Mouse (Mus musculus) left cerebral cortex, postnatal 36 days (tissue): ENCODE measurements at regions not wholly inside any gene's neighbourhood (a gene's known extent, or its start where the extent isn't known, plus 50 kb on each side); places are given as distances from the start of the nearest gene placed in this dataset.

Experiments
- DNase-seq, 2 experiments: peaks; one replicate each; pipeline ENCODE4 v3.0.0; 2021 to 2022; ENCODE audit warnings: low spot score in 2 of 2, mixed read lengths in 1 of 2
- intact Hi-C: fragments of 180-260 bp; cut with DNase I; formaldehyde crosslinking; loops from one replicate; pipeline ENCODE4 v1.15.1; 2025

DNA sequence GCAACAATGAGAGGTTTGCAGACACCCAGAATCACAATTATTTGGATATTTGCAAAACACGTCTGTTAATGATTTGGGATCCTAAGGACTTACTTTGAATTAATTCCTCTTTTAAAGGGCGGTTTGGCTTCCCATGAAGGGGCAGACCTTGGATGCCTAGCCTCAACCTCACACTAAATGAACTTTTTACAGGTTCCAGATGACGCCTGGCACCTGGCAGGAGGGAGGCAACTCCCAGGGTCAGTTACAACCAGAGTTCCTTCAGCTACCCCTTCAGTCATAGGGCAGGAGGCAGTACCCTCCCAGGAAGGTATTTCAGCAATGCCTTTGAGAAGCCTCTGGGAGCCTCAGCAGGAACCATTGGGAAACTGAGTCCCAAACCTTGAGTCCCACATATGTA is 57.9 kb upstream of the Stx18 start:
- DNase-seq: no peak
- intact Hi-C loops: no loop called here

DNA sequence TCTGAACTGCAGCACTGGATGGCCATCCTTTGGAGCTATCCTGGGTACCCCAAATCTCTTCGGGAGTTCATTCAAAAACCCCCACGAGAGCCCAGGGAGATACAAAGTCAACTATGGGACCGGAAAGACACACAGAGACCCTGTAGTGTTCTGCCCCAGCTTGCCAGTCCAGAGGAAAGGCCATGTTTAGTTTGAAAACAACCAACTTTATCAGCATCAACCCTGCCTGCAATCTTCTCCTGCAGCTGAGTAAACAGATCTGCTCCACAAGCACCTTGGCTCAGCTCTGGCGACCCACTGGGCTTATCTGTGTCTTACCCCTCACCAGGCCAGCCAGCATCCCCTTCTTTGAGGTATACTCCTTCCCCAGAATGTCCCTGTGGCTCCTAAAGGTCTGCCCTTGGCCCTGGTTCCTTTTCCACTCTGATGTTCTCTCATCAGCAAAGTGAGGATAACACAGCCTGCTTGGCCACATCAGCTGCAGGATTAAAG is 61.6 kb upstream of the Stx18 start:
- intact Hi-C loops: no loop called here
- no peak for DNase-seq

DNA sequence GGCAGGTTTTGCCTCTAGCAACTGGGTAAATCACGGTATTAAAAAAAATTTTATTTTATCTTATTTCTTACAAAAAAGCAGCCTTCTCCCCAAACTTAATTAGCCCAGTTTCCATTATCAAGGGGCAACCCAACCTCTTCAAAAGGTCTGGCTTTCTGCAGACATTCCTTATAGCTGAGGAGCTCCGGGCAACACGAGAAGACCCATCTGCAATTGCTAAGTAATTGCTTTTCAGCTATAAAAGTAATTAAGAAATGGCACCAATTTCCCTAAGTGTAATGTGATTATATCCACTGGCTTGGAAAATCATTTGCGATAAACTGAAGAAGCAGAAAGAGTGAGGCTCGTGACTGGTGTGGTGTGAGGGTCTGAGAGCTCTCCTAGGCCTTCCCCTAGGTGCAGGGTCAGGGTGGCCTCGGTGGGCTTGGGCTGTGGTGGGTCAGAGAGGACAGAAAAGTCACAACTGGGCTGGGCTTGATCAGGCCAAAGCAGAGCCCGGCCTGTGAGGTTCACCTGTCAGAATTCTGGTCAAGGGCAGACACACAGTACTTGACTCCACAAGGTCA is 65.5 kb upstream of the Stx18 start:
- intact Hi-C loops: no loop called here
- no peak for DNase-seq

DNA sequence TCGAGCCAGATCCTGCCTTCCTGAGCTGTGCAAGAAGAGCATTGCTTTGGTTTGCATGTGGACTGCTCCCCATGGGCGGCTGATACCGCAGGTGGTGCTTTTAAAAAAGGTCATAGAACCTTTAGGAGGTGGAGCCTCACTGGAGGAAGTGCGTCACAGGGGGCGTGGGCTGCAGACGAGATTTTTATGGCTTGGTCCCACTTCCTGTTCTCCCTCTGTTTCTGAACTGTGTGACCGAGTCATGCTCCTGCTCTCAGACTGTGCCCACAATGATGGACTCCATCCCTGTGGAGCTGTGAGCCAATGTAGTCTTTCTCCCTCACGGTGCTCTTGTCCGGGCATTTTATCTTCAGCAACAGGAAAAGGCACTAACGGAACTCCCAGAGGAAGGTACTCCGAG is 66.8 kb upstream of the Stx18 start:
- DNase-seq: no peak
- intact Hi-C loops: no loop called here

DNA sequence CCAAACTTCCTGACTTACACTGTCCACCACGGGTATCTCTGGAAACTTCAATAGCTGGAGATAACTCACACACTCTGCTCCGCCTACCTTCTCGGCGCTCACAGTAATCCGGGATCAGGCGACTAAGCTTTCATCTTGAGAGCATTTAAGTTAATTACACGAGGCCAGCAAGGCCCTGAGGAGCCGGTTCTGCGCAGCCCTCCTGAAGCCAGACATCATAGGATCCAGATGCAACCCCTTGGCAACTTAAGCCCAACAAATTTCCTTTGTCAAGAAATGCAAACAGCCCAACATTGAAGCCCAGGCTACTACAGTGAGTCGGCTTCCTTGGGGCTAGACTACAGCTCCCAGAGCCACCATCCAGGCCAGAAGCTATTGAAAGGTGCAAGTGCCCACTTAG is 69.9 kb upstream of the Stx18 start:
- intact Hi-C loops: loop anchor here (10.0 kb wide), 1 partner anchor 116 kb away; no protein-coding TSS in a partner anchor
- no peak for DNase-seq

DNA sequence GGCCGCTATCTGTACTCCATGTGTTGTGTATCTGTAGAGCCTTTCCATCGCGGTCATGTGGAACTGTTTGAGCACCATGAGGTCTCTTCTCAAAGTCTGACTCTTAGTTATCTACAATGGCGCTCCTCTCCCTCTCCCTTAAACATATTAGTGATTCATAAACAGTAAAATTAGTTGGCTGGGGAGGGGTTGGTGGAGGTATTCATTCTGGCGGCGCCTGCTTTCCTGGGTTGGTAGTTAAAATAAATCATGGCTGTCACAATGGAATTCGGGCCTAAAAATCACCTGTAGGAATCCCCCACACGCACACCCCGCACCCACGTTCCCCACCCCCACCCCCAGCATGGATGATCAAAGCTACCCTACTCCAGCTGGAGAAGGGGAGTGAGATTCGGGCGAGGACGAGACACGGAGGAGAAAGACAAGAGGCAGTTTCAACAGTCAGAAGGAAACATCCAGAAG is 70.6 kb upstream of the Stx18 start:
- no peak for DNase-seq
- intact Hi-C loops: loop anchor here (10.0 kb wide), 1 partner anchor 117 kb away; no protein-coding TSS in a partner anchor

DNA sequence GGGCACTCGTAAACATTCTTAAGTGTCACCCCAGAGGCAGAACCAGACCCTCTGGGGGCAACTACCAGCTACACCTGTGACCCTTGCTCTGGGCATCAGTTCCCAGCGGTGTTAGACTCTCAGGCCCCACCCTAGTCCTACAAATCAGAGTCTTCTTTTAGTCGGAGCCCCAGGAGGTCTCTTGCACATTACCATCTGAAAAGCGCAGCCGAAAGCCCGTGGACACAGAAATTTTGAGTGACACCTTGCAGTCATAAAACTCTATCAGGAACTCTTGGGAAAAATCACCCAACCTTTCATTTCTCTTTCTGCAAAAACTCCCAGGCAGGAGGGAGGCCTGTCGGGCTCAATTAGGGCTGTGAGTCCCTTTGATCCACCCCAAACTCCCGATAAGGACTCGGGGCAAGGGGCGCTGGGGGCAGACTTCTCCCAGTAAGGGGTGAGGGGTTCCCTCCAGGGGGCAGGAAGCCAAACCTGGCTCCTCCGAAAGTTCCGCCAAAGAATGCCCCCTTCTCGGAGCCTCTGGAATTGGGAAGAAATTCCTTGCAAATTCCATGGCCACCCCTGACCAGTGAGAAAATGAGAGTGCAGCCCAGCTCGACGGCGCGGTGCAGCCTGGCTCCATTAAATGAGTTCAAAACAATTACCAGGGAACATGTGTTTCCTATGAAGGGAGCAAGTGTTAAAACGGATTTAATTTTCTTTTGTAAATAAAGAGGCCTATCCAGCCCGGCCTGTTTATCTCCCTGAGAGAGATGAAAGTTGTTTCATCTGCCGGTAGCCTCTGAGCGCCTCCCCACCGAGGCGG is 71.2 kb upstream of the Stx18 start:
- no peak for DNase-seq
- intact Hi-C loops: loop anchor here (10.0 kb wide), 1 partner anchor 117 kb away; no protein-coding TSS in a partner anchor

DNA sequence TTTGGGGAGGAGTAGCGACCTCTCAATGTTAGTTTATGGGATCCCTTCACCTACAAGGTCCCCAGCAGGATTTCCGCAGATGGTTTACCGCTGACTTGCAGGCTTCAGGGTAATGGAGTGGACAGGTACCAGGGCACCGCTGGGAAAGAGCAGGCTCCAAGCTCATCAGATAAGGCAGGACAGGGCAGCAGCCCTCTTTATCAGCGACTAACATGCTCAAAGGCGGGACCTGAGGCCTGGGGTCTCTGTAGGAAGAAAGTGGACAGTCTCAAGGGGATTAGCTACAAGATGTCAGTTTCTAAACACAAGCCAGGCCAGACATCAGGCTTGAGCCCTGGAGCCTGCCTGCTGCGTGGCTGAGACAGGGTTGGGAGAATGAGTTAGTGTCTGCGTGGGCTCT is 74.9 kb upstream of the Stx18 start:
- peak in 1 of 2 experiments; percentile 10 for DNase-seq
- intact Hi-C loops: loop anchor here (10.0 kb wide), 1 partner anchor 121 kb away; no protein-coding TSS in a partner anchor

DNA sequence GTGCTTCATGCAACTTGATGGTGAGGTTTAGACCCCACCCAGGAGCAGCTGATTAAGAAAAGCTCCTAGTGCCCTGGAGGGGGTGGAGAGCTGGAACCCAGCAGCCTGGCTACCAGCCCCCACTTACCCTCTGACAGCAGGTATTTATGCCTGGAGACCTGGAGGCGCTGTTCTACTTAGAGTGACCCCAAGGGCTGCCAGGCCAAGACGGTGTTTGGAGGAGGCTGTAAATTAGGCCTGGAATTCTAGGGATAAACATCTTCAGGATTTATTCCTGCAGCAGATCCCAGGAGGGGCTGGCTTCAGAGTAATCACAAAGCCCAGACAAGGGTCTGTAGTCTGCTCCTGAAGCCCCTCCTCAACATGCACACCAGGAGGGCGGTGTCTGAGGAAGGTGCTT is 76.0 kb upstream of the Stx18 start:
- intact Hi-C loops: loop anchor here (10.0 kb wide), 1 partner anchor 122 kb away; no protein-coding TSS in a partner anchor
- DNase-seq: no peak

DNA sequence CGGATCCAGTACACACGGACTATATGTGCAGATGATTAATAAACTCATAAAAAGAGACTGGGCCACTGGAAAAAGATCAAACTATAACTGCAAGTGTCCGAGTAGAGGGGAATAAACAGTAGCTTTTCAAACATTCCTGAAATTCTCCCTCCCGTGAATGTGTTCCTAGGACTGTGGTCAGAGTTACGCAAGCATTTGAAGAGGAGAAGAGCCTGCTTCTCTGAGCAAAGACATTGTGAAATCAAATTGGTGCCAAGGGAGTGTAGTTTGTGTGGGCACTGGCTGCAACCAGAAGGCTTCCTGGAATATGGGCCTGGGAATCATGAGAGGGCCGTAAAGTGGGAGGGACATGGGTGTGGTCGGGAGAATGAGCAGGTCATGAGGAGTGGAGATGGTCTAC is 78.3 kb upstream of the Stx18 start:
- DNase-seq: no peak

DNA sequence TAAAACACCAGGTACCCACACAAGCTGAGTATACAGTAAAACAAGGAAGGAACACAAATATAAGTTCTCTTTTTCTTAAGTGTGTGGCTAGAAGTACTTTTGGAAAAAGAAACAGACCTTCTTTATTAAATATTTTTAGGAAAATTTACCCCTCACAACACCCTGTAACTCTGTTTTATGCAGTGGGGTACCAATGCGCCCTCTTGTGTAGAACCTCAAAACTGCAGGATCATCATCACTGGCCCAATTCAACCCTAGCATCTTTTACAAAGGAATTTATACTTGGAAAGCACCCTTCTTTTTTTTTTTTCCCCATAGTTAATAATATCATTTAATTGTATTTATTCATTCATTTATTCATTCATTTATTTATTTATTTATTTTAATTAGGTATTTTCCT is 86.4 kb upstream of the Stx18 start:
- intact Hi-C loops: no loop called here
- DNase-seq: no peak

More for the DNA sequence above, 78.3 kb upstream of the Stx18 start:
- intact Hi-C loops: loop anchor here (10.0 kb wide), 1 partner anchor 125 kb away; no protein-coding TSS in a partner anchor

DNA sequence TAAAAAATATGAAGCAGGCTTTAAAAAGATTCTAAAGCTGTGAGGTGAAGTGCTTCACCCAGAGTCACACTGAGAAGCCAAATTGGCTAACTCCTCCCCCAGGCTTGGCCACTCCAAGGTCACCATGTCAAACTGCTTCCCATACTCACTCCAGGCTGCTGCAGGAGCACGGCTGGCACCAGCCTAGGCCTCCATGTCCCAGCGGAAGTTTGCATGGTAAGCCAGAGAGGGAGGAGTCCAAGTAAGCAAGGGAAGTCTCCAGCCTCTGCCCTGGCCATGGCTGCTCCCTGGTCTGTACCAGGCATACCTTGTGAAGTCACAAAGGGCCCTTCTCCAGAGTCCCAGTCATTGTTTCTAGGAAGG is 105.8 kb upstream of the Stx18 start:
- DNase-seq: no peak
- intact Hi-C loops: no loop called here

DNA sequence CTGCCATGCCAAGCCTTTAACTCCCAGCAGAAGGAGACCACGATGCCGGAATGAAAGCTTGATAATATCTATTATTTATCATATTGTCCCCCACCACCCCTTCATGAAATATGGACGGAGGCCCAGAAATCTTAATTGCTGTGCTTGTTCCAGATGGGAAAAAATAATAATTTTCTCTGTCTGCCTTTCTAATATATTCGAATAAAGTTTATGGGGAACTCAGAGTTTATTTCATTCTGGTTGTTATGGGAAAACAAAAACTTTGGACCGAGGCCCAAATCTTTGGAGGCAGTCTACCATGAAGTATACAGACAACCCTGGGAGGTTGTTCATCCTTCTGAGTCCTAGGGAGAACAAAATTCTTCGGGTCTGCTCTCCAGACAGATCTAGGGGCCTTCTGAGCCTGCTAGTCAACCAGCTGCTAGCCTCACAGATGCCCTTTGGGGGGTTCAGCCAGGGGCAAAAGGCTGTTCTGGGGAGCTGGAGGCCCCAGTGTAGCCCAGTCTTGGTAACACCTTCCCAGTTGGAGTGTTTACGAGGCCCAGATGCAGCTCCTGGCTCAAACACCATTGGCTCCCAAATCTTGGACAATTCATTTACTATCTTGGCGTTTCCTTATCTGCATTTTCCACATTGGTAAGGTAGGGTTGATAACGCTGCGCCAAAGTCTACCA is 106.3 kb upstream of the Stx18 start:
- no peak for DNase-seq
- intact Hi-C loops: no loop called here

DNA sequence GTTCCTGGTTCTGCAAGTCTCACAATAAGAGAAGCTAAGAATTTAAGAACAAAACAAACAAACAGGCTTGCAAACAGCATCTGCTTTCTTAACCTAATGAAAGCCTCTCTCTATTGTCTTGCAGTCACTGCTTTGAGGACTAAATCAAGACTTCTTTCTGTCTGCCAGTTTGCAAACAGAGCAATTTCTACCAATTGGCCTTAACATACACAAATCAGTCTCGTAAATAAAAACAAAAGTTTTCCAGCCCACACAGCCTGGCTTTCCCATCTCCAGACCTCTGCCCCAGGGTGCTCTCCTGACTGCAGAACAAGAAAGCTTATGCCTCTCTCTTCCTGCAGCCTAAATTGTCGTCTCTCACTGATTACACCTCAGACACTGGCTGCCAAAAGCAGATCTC is 96.1 kb upstream of the Msx1 start:
- intact Hi-C loops: no loop called here
- DNase-seq: no peak

DNA sequence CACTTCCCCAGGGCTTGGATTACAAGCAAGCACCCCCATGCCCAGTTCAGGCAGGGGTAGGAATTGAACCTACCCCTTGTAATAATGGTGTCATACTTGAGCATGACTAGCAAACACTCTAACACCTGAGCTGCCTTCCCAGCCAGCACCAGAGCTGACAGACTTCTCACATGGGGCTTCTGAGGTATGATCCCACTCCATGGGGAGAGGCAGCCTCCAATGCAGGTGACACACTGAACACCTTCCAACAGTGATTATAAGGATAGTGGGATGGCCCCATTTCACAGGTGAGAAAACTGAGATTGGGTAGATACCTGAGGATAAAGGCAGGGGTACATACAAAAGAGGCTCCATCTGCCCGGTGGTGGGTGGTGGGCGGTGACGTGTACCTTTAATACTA is 94.7 kb upstream of the Msx1 start:
- intact Hi-C loops: no loop called here
- no peak for DNase-seq

DNA sequence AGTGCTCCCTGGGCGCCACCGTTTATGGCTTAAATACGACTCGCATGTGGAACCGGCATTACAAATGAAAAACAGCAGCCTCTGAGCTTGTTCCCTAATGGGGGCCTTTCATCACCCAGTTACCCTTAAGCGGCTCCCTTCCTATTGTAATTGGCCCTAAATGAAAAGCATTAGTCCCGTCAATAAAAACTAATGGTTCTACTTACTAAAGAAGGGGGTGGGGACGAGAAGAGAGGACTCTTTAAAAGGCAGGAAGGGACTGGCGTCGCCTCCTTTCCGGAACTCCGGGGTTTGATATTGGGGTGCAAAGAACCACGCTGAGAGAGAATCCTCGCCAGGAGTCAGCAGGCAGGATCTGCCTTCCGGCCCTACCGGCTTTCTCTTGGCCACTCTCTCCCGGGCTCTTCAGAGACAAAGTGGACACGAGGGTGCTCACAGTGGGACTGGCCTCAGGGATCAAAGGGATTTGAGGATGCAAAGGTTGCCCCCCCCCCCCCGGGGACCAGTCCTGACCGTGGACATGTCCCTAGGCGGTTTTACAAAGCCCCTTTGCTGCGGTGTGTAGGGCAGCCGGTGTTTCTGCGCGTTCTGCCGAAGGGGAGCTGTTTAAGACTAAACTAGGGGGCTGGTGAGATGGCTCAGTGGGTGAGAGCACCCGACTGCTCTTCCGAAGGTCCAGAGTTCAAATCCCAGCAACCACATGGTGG is 93.8 kb upstream of the Msx1 start:
- DNase-seq: no peak
- intact Hi-C loops: no loop called here

DNA sequence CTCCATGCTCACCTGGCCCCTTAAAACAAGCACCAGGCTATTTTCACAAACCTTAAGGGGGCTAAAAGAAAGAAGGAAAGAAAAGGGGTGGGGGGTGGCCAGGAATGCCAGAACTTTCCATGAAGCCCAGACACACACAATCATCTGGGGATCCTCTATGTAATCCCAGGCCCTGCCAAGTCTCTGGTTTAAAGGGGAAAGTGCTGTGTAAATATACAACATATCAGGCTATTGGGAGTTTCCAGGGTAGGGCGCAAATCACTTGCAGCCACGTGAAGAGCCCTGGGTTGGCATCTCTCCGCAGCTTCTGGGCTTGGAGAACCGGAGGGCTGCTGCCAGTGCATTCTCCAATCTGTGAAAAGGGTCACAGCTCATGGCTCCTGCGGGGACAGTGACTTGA is 92.8 kb upstream of the Msx1 start:
- DNase-seq: no peak
- intact Hi-C loops: no loop called here

DNA sequence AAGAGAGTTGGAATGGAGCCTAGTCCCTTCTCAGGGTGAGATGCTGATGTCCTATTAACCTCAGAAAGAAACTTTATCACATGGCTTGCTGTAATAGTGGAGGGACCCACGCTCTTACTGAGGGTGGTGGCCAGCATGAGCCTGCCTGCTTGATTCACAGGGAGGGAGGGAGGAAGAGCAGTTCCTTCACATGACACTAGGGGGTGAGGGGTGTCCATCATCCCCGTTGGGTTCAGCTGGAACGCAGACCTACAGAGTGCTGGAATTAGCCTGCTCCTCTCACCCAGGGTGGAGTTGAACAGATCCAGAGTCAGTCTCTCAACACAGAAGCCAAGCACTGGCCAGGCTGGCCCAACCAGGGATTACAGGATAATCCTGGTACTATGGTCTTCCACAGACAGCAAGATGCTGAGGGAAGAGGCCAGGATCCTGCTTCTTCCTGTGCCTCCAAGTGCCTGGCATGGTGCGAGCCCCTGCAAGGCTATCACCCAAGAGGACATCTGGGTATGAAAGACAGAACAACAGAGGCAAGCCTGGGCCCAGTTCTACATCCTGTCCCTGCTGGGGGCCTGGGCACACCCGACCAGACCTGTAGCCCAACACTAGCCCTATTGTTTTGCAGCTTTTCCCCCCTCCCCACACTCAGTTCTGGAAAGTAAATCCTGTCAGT is 80.4 kb upstream of the Msx1 start:
- DNase-seq: no peak
- intact Hi-C loops: no loop called here

DNA sequence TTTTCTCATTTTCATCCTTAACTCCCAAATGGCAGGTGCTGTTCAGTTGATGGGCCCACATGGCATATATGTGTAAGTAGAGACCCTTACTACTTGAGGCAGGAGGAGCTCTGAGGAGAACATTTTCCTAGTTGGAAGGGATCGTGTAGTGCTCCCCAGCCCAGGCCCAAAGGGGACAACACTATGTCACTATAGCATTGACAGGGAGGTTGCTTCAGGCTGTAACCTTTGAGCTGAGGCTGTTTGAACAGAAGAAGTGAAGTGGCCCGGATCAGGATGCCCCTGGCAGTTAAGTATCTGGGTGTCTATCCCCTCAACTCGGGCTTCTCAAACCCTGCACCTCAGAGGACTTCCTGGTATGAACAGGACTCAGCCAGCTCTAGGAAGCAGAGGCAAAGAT is 79.5 kb upstream of the Msx1 start:
- no peak for DNase-seq
- intact Hi-C loops: no loop called here
